Mouse (Mus musculus) thymus, adult 2 months (tissue): ENCODE data around the gene Srcap.

ENCODE experiments used
- CTCF ChIP-seq: fragments of 200-500 bp; IDR thresholded peaks from 2 replicates; pipeline ENCODE4 v1.5.1; 2012; ENCODE audit warnings: mild to moderate bottlenecking, control low read depth, low read length, moderate library complexity, borderline replicate concordance; ENCODE audit not compliant: control insufficient read depth, poor library complexity, insufficient read depth; ENCODE audit errors: extremely low read depth
- POLR2A ChIP-seq: fragments of 200-500 bp; IDR thresholded peaks from 2 replicates; pipeline ENCODE4 v1.6.1; 2012; ENCODE audit warnings: mild to moderate bottlenecking, low read length, control low read depth, moderate library complexity; ENCODE audit not compliant: control insufficient read depth, poor library complexity, insufficient read depth; ENCODE audit errors: extremely low read depth

DNA sequence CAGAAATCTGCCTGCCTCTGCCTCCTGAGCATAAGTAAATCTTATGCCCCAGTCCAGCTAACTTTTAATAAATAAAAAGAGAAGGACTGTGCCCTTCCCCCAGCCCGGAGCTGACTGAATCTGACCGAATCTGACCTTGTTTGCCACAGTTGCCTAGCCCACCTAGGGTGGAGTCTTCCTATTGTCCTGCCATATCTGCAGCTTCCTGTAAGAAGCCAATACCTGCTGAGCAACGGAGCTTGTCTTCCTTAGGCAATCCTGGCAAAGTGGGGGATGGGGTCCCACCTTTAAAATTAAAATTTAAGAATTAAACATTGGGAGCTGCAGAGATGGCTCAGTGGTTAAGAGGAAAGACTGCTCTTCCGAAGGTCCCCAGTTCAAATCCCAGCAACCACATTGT, 45.2 kb upstream of the Srcap start:
- TF ChIP-seq POLR2A, result no peak
- TF ChIP-seq CTCF, result no peak
